Mouse (Mus musculus): ENCODE measurements around the gene Clec2g. TPM values are rescaled to one million over a fixed set of nuclear protein-coding genes. Genes with fewer than 3 reads are reported as not detected.
"Not testable (repeated sequence)": the region's sequence is repeated elsewhere in the genome, so short reads cannot be mapped to it uniquely, and the experiment has no call there.

Gene Clec2g
- polyA plus RNA-seq, 2 experiments, result not detected

DNA sequence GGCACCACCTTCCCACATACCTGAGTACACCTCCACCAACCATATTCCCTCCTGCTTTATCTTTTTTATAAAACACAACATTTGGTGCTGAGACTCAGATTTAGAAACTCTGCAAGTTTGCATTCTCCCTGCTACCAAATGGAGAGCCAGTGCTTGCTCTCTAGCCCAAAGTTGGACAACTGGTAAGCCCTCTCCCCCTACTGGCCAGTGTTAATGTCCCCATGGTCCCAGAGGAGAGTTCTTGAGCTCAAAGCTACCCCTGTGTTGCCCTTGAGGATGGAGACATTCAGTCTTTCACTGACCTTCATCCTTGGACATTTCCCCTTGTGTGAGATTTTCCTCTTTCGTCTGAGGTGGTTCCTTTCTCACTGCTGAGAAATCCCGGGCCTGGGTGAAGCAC lies 34.1 kb upstream of the Clec2g start:
- 60% methylated on average over 2 of the region's 2 CpGs for WGBS (ENCODE audit: insufficient replicate concordance)
- no peaks in the 10 kb centered on the region for H3K36me3 ChIP-seq (replicated peaks; ENCODE audit: control insufficient read depth, insufficient read depth, low read depth)

DNA sequence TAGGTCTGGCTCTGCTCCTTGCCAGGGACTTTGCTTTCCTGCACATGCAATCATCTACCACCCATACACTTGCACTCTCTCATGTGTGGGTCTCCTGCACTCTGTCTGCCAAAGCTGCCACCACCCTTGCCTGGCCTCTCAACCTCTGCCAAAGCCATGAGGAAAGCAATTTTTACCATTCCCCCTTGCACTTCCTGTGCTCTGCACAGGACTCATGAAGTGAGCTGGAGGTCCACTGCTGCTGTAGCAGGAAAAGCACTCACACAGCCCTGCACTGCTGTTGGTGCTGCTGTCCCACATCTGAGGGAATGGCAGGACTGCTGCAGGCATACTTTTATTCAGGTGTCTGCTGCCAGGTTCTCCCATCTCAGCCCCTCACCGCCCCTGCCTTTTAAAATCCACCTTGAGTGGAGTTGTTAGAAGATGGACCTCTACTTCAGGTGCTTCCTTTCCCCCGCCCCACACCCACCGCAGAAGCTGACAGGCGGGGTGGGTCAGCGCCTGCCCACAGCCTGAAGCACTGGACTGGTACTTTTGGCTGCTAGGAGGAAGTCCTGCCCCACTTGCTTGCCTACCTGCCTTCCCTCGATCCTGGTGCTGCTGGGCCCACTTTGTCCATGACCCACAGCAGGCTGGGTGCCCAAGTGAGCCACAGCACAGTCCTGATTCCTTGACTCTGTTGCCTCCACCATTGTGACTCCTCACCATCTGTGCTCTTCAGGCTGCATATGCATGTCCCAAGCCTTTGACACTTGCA lies 33.2 kb upstream of the Clec2g start:
- H3K4me2 ChIP-seq (ENCODE audit: low read depth); H3K4me1 ChIP-seq (replicated peaks; ENCODE audit: control insufficient read depth in 2 of 2, insufficient read depth in 2 of 2, low read length in 1 of 2); H3K9me3 ChIP-seq (ENCODE audit: control insufficient read depth, low read length); H3K36me3 ChIP-seq (replicated peaks; ENCODE audit: control insufficient read depth, insufficient read depth, low read depth); H3K4me3 ChIP-seq (ENCODE audit: insufficient read depth in 1 of 2, low read depth in 2 of 2, low read length in 2 of 2); DNase-seq (ENCODE audit: low read depth in 3 of 3, low spot score in 3 of 3); ATAC-seq (ENCODE audit: insufficient read depth); H3K27me3 ChIP-seq (ENCODE audit: control insufficient read depth, insufficient read depth, low read length); H3K27ac ChIP-seq; H3K9ac ChIP-seq (replicated peaks): not testable (repeated sequence)
- 63% methylated on average over 5 of the region's 6 CpGs for WGBS (ENCODE audit: insufficient replicate concordance)

More for the DNA sequence above, 34.1 kb upstream of the Clec2g start:
- ATAC-seq (ENCODE audit: insufficient read depth) (no peak), DNase-seq (ENCODE audit: low read depth in 3 of 3, low spot score in 3 of 3) (no peak)
- Histone ChIP-seq H3K4me2 (ENCODE audit: low read depth) (no peak overlapping the region), H3K4me1 (replicated peaks; ENCODE audit: control insufficient read depth in 2 of 2, insufficient read depth in 2 of 2, low read length in 1 of 2) (no peaks in the 10 kb centered on the region), H3K27me3 (ENCODE audit: control insufficient read depth, insufficient read depth, low read length) (no peaks in the 10 kb centered on the region), H3K9ac (replicated peaks) (no peak overlapping the region), H3K9me3 (ENCODE audit: control insufficient read depth, low read length) (no peaks in the 10 kb centered on the region), H3K27ac (no peak overlapping the region), H3K4me3 (ENCODE audit: insufficient read depth in 1 of 2, low read depth in 2 of 2, low read length in 2 of 2) (no peak overlapping the region)
- TF ChIP-seq EP300 (IDR thresholded peaks at IDR 0.05; ENCODE audit: low read depth) (no peak), CTCF (IDR thresholded peaks at IDR 0.05; ENCODE audit: low read depth) (no peak)

DNA sequence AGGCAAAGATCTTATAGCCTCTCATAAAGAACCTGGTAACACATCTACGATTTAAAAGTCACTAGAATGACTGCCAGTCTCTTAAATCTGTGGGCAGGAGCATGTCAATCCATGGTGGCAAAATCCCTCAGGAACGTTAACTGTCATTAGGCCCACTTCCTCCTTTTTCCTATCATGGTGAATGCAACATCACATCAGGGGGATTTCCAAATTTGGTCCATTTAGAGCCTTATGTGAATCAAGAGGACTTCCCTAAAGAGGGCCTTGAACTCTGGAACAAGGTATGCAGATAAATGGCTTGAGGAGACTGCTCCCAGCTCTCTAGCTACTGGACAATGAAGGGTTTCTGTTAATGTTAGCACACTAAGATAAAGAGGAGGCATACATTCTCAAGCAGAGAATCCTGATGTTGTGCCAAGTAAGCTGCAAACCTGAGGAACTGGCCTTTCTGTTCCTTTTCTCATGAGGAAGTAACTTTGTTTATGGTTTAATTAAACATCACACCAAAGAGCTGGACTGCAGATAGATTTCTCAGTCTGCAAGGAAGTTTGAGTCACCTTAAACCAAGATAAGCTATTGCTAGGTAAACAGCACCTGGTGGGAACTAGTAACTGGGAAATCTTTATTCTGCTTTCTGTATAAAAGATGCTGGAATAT lies 20.5 kb upstream of the Clec2g start:
- H3K4me2 ChIP-seq (ENCODE audit: low read depth), result no peak overlapping the region
- no peak overlapping the region for H3K27ac ChIP-seq
- H3K9ac ChIP-seq (replicated peaks), result no peak overlapping the region
- no peak for DNase-seq (ENCODE audit: low read depth in 3 of 3, low spot score in 3 of 3)
- no peaks in the 10 kb centered on the region for H3K4me1 ChIP-seq (replicated peaks; ENCODE audit: control insufficient read depth in 2 of 2, insufficient read depth in 2 of 2, low read length in 1 of 2)
- no peaks in the 10 kb centered on the region for H3K36me3 ChIP-seq (replicated peaks; ENCODE audit: control insufficient read depth, insufficient read depth, low read depth)
- H3K4me3 ChIP-seq (ENCODE audit: insufficient read depth in 1 of 2, low read depth in 2 of 2, low read length in 2 of 2), result no peak overlapping the region
- 42% methylated on average over 2 of the region's 2 CpGs for WGBS (ENCODE audit: insufficient replicate concordance)
- ATAC-seq (ENCODE audit: insufficient read depth), result no peak
- H3K9me3 ChIP-seq (ENCODE audit: control insufficient read depth, low read length), result no peaks in the 10 kb centered on the region
- no peak for TF ChIP-seq CTCF (IDR thresholded peaks at IDR 0.05; ENCODE audit: low read depth)
- TF ChIP-seq EP300 (IDR thresholded peaks at IDR 0.05; ENCODE audit: low read depth), result no peak
- no peaks in the 10 kb centered on the region for H3K27me3 ChIP-seq (ENCODE audit: control insufficient read depth, insufficient read depth, low read length)

DNA sequence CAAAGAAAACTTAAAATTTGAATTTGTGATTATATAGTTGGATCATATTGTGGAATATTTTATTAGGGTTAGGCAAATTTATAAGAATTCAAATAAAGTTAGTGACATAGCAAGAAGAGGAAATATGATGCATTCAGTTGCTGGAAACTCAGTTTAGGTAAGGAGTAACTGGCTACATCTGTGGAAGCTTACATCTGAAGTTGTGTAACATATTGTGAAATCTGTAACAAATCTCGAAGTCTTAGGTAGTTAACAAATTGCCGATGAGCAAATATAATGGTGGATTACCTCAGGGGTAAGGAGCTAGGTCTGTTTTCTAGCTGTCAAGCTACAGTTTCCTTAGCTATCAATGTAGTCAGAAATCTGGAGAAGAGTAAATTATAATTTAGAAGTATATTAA lies 16.9 kb upstream of the Clec2g start:
- no peak for ATAC-seq (ENCODE audit: insufficient read depth)
- no peak overlapping the region for H3K27ac ChIP-seq
- no peaks in the 10 kb centered on the region for H3K4me1 ChIP-seq (replicated peaks; ENCODE audit: control insufficient read depth in 2 of 2, insufficient read depth in 2 of 2, low read length in 1 of 2)
- 61% methylated on average over 2 of the region's 2 CpGs for WGBS (ENCODE audit: insufficient replicate concordance)
- H3K4me3 ChIP-seq (ENCODE audit: insufficient read depth in 1 of 2, low read depth in 2 of 2, low read length in 2 of 2), result no peak overlapping the region
- no peaks in the 10 kb centered on the region for H3K9me3 ChIP-seq (ENCODE audit: control insufficient read depth, low read length)
- no peak overlapping the region for H3K4me2 ChIP-seq (ENCODE audit: low read depth)
- H3K36me3 ChIP-seq (replicated peaks; ENCODE audit: control insufficient read depth, insufficient read depth, low read depth), result no peaks in the 10 kb centered on the region
- H3K27me3 ChIP-seq (ENCODE audit: control insufficient read depth, insufficient read depth, low read length), result no peaks in the 10 kb centered on the region
- H3K9ac ChIP-seq (replicated peaks), result no peak overlapping the region
- no peak for DNase-seq (ENCODE audit: low read depth in 3 of 3, low spot score in 3 of 3)
- TF ChIP-seq CTCF (IDR thresholded peaks at IDR 0.05; ENCODE audit: low read depth), result no peak
- no peak for TF ChIP-seq EP300 (IDR thresholded peaks at IDR 0.05; ENCODE audit: low read depth)

DNA sequence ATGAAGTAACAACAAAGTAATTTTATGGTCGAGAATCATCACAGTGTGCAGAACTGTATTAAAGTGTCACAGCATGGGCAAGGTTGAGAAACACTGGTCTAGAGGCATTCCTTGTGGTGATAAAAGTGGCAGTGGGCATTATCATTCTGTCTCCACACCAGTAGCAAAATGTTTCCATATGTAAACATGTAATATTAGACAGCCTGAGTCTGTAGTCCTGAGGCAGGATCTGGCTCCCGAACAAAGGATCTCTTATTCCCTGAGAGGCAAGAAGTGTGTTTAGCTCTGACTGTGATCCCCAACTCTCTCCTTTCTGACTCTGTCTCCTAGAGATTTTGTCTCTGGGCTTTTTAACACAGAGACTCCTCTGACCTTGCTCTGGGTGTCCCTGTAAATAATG lies 1.1 kb upstream of the Clec2g start:
- TF ChIP-seq CTCF (IDR thresholded peaks at IDR 0.05; ENCODE audit: low read depth), result no peak
- TF ChIP-seq EP300 (IDR thresholded peaks at IDR 0.05; ENCODE audit: low read depth), result no peak
- Histone ChIP-seq H3K4me1 (replicated peaks; ENCODE audit: control insufficient read depth in 2 of 2, insufficient read depth in 2 of 2, low read length in 1 of 2) (no peaks in the 10 kb centered on the region), H3K4me3 (ENCODE audit: insufficient read depth in 1 of 2, low read depth in 2 of 2, low read length in 2 of 2) (no peak overlapping the region), H3K36me3 (replicated peaks; ENCODE audit: control insufficient read depth, insufficient read depth, low read depth) (no peaks in the 10 kb centered on the region), H3K27me3 (ENCODE audit: control insufficient read depth, insufficient read depth, low read length) (no peaks in the 10 kb centered on the region), H3K9ac (replicated peaks) (no peak overlapping the region), H3K4me2 (ENCODE audit: low read depth) (no peak overlapping the region), H3K27ac (no peak overlapping the region), H3K9me3 (ENCODE audit: control insufficient read depth, low read length) (no peaks in the 10 kb centered on the region)
- no peak for DNase-seq (ENCODE audit: low read depth in 3 of 3, low spot score in 3 of 3)
- no peak for ATAC-seq (ENCODE audit: insufficient read depth)
- WGBS (ENCODE audit: insufficient replicate concordance), result 66% methylated on average over 2 of the region's 2 CpGs

DNA sequence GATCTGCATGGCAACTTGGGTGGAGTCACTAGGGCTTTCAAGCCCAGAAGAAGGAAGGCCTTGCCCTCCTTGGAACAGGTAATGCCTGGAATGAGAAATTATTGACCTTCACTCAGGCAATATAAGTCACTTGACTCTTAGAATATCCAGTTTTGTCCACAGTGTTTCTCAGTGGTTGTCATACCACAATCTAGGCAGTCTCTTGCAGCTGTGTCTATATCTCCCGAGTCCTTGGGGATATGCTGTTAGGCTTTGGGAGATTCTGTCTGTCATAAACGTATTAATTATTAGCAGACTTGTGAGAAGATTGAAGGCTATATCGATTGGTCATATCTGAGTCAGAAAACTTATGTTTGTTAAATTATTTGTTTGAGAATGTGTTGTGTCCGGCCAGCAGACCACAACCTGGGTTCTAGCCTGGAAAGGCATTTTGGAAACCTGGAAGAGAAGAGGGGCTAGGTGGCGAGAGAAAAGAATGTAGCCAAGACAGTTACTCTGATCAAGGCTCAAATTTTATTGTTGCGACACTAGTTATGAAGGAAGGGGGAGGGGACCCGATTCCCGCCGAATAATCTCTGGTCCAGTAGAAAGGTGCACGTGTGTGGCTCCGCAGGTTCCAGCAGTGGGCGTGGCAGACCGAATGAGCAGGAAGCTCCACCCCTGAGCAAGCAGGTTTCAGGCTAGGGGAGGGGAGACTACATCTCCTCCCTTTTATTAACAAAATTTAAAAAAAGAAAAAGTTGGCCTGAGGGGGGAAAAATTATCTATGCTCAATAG lies 1.9 kb downstream of the Clec2g start:
- not testable (repeated sequence) for DNase-seq (ENCODE audit: low read depth in 3 of 3, low spot score in 3 of 3); H3K9me3 ChIP-seq (ENCODE audit: control insufficient read depth, low read length); H3K36me3 ChIP-seq (replicated peaks; ENCODE audit: control insufficient read depth, insufficient read depth, low read depth); ATAC-seq (ENCODE audit: insufficient read depth); H3K4me2 ChIP-seq (ENCODE audit: low read depth); H3K4me1 ChIP-seq (replicated peaks; ENCODE audit: control insufficient read depth in 2 of 2, insufficient read depth in 2 of 2, low read length in 1 of 2); H3K27me3 ChIP-seq (ENCODE audit: control insufficient read depth, insufficient read depth, low read length); H3K4me3 ChIP-seq (ENCODE audit: insufficient read depth in 1 of 2, low read depth in 2 of 2, low read length in 2 of 2); H3K9ac ChIP-seq (replicated peaks); H3K27ac ChIP-seq
- WGBS (ENCODE audit: insufficient replicate concordance), result 70% methylated on average over 4 of the region's 13 CpGs
